ENCODE assay signal across 8 mouse cellular contexts in genomic region chr6:99484884-99485216, GRCm38 (mm10). TPM values are rescaled to one million over a fixed set of nuclear protein-coding genes. Genes with fewer than 3 reads are reported as not detected.
DNase-seq lines count a peak whose midpoint lies in the region; ATAC-seq and TF ChIP-seq lines count a peak whose summit lies in the region.

No protein-coding gene starts in this region.

- peaks cover 53% of the 10 kb centered on the region for H3K4me1 ChIP-seq in heart, embryonic 13.5 days
- peaks cover 16 to 35% of the 10 kb centered on the region in 2 experiments for H3K4me1 ChIP-seq in CH12.LX (ENCODE audit: control insufficient read depth in 1 of 2, insufficient read depth in 2 of 2)
- H3K4me1 ChIP-seq in forebrain, embryonic 16.5 days (replicated peaks; ENCODE audit: control insufficient read depth, insufficient read depth, low read length) = peaks cover 22% of the 10 kb centered on the region
- peaks cover 17% of the 10 kb centered on the region for H3K4me1 ChIP-seq in liver, embryonic 15.5 days (replicated peaks)

- peaks cover 8% of the 10 kb centered on the region; the same call in 1 of the 2 replicates for H3K36me3 ChIP-seq in heart, embryonic 13.5 days
- no peaks in the 10 kb centered on the region for H3K36me3 ChIP-seq in CH12.LX (replicated peaks in 1 of 2; ENCODE audit: control insufficient read depth in 1 of 2, insufficient read depth in 1 of 2, low read length in 1 of 2)
- no peaks in the 10 kb centered on the region for H3K36me3 ChIP-seq in forebrain, embryonic 16.5 days (ENCODE audit: control insufficient read depth, insufficient read depth)
- H3K36me3 ChIP-seq in liver, embryonic 15.5 days (replicated peaks) = no peaks in the 10 kb centered on the region

- TF ChIP-seq CTCF in CH12.LX (conservative IDR thresholded peaks at IDR 0.05 in 1 of 2, IDR thresholded peaks at IDR 0.05 in 1 of 2; ENCODE audit: low read depth in 2 of 2, low read length in 2 of 2) = no peak

- in situ Hi-C loops in CH12.LX (cut with MboI; ENCODE audit: low pct_ligation_motif_present, low pct_unique_long_range_greater_than_20kb, low sequenced_read_pairs) = no loop called here

- peak overlapping the region; percentile 78 for H3K9ac ChIP-seq in heart, embryonic 13.5 days
- peak overlapping the region; percentile 28 for H3K9ac ChIP-seq in CH12.LX (ENCODE audit: insufficient read depth, low read depth)
- peak overlapping the region; percentile 31 for H3K9ac ChIP-seq in forebrain, embryonic 16.5 days (replicated peaks; ENCODE audit: low read depth, low read length)
- H3K9ac ChIP-seq in liver, embryonic 15.5 days = no peak overlapping the region

- peak overlapping the region; percentile 99 for H3K27ac ChIP-seq in heart, embryonic 13.5 days (replicated peaks)
- peak overlapping the region; percentile 91 for H3K27ac ChIP-seq in CH12.LX (ENCODE audit: insufficient read depth, low read depth)
- H3K27ac ChIP-seq in forebrain, embryonic 16.5 days (ENCODE audit: low read length) = peak overlapping the region; percentile 79
- H3K27ac ChIP-seq in liver, embryonic 15.5 days (replicated peaks) = peak overlapping the region; percentile 24; the same call in 1 of the 2 replicates

- no peaks in the 10 kb centered on the region for H3K79me2 ChIP-seq in CH12.LX (replicated peaks; ENCODE audit: control insufficient read depth, extremely low read depth, insufficient read depth, poor library complexity, severe bottlenecking)

- dilution Hi-C loops in CH12.LX (cut with MboI; ENCODE audit: extremely low pct_ligation_motif_present, extremely low pct_unique_long_range_greater_than_20kb, low sequenced_read_pairs) = no loop called here

- H3K27me3 ChIP-seq in heart, embryonic 13.5 days (replicated peaks) = no peaks in the 10 kb centered on the region
- no peaks in the 10 kb centered on the region for H3K27me3 ChIP-seq in CH12.LX (replicated peaks)
- H3K27me3 ChIP-seq in forebrain, embryonic 16.5 days (replicated peaks; ENCODE audit: control insufficient read depth, insufficient read depth, low read length) = 0 out of 2 replicates have a peak, but pooled peaks cover 3% of the 10 kb centered on the region
- no peaks in the 10 kb centered on the region for H3K27me3 ChIP-seq in liver, embryonic 15.5 days

- H3K9me3 ChIP-seq in heart, embryonic 13.5 days = no peaks in the 10 kb centered on the region
- no peaks in the 10 kb centered on the region for H3K9me3 ChIP-seq in CH12.LX (replicated peaks; ENCODE audit: low read length)
- no peaks in the 10 kb centered on the region for H3K9me3 ChIP-seq in forebrain, embryonic 16.5 days (ENCODE audit: control insufficient read depth, low read length)
- H3K9me3 ChIP-seq in liver, embryonic 15.5 days (replicated peaks) = no peaks in the 10 kb centered on the region

- no peak for TF ChIP-seq POLR2A in CH12.LX (IDR thresholded peaks at IDR 0.05; ENCODE audit: low read depth, low read length)

- no peak for DNase-seq in heart, adult 11 months
- no peak for DNase-seq in CH12.LX (ENCODE audit: extremely low read depth)
- no peak for DNase-seq in retina, postnatal 1 day
- DNase-seq in c-Kit-positive CD71-positive TER-119-positive erythroid progenitor cells, embryonic 14.5 days (ENCODE audit: low spot score) = no peak
- DNase-seq in frontal cortex, postnatal 14 days (ENCODE audit: low spot score in 2 of 2) = no peak

- 23% methylated on average over 8 of the region's 8 CpGs for WGBS in heart, embryonic 13.5 days
- 14% methylated on average over 8 of the region's 8 CpGs for WGBS in forebrain, embryonic 16.5 days
- WGBS in liver, embryonic 15.5 days (ENCODE audit: insufficient replicate concordance) = 26% methylated on average over 8 of the region's 8 CpGs

- H3K4me3 ChIP-seq in heart, embryonic 13.5 days = peak overlapping the region; percentile 38
- peak overlapping the region; percentile 32 to 54 (median 42) for H3K4me3 ChIP-seq in CH12.LX (replicated peaks in 1 of 3; ENCODE audit: low read depth in 2 of 3, low read length in 2 of 3, poor library complexity in 1 of 3)
- peak overlapping the region; percentile 22 for H3K4me3 ChIP-seq in forebrain, embryonic 16.5 days (replicated peaks; ENCODE audit: low read length)
- no peak overlapping the region for H3K4me3 ChIP-seq in liver, embryonic 15.5 days (replicated peaks)

- TF ChIP-seq RAD21 in CH12.LX (IDR thresholded peaks at IDR 0.05; ENCODE audit: low read depth, low read length) = no peak

- TF ChIP-seq EP300 in CH12.LX (IDR thresholded peaks at IDR 0.05; ENCODE audit: low read length) = no peak

- peak overlapping the region; percentile 67 for H3K4me2 ChIP-seq in heart, embryonic 13.5 days
- peak overlapping the region; percentile 75 for H3K4me2 ChIP-seq in CH12.LX (ENCODE audit: insufficient read depth, low read depth, poor library complexity, severe bottlenecking)
- H3K4me2 ChIP-seq in forebrain, embryonic 16.5 days (ENCODE audit: low read length) = peak overlapping the region; percentile 61
- H3K4me2 ChIP-seq in liver, embryonic 15.5 days = 0 out of 2 replicates have a peak overlapping the region, but pooled peaks have one; percentile 10

- ATAC-seq in heart, embryonic 13.5 days (ENCODE audit: extremely low read depth, insufficient number of reproducible peaks, low FRiP score, low TSS enrichment) = no peak
- no peak for ATAC-seq in forebrain, embryonic 16.5 days
- ATAC-seq in liver, embryonic 15.5 days (ENCODE audit: insufficient read depth) = no peak

TF ChIP-seq in CH12.LX, 34 proteins besides CTCF, POLR2A, EP300 and RAD21:
- TF ChIP-seq TBP (conservative IDR thresholded peaks at IDR 0.05; ENCODE audit: low read depth, low read length) (no peak), BHLHE40 (IDR thresholded peaks at IDR 0.05; ENCODE audit: low read depth, low read length) (no peak), UBTF (IDR thresholded peaks at IDR 0.05; ENCODE audit: low read depth, low read length) (no peak), KAT2A (IDR thresholded peaks at IDR 0.05; ENCODE audit: insufficient replicate concordance, low read length) (no peak), IRF4 (IDR thresholded peaks at IDR 0.05; ENCODE audit: low read depth, low read length) (no peak), MEF2A (IDR thresholded peaks at IDR 0.05; ENCODE audit: borderline replicate concordance, low read depth, low read length) (no peak), MAFK (IDR thresholded peaks at IDR 0.05; ENCODE audit: insufficient replicate concordance, low read length) (no peak), RCOR1 (conservative IDR thresholded peaks at IDR 0.05; ENCODE audit: low read depth, low read length) (no peak), GABPA (IDR thresholded peaks at IDR 0.05; ENCODE audit: insufficient replicate concordance, low read depth, low read length) (no peak)

RNA-seq across cellular contexts. Expression of gene Foxp1, which starts 37.7 kb away (rescaled TPM):
- 71.7 and 75.9 TPM in 2 replicates for polyA plus RNA-seq in heart, embryonic 13.5 days (2015; fragmentation: Nextera tagmentation; extraction: Ambion mirVana)
- total RNA-seq in CH12.LX (2012; rRNA removed) (75.1 and 105 TPM in 2 replicates), CH12.LX (2014; rRNA removed) (59.5 and 66.5 TPM in 2 replicates)
- 75.6 and 87.4 TPM in 2 replicates for polyA plus RNA-seq in CH12.LX (2012; ENCODE audit: insufficient read length, low read depth)
- polyA plus RNA-seq in forebrain, embryonic 16.5 days (2015; fragmentation: Nextera tagmentation; extraction: Ambion mirVana) = 115 and 123 TPM in 2 replicates
- polyA plus RNA-seq in liver, embryonic 15.5 days (2015; fragmentation: Nextera tagmentation; extraction: Ambion mirVana) = 15.2 and 15.4 TPM in 2 replicates

Comparison
In these comparisons a context has a peak if more than half of its experiments do, and no peak if none do; other contexts are left out.
1. H3K27ac ChIP-seq: peak in every context shown above with its lines; median percentile 99 in heart, embryonic 13.5 days; 91 in CH12.LX; 79 in forebrain, embryonic 16.5 days; 24 in liver, embryonic 15.5 days.
2. H3K4me2 ChIP-seq: peak in every context shown above with its lines; median percentile 75 in CH12.LX; 67 in heart, embryonic 13.5 days; 61 in forebrain, embryonic 16.5 days; 10 in liver, embryonic 15.5 days.